Mouse (Mus musculus): ENCODE data around the gene Efcab7.

GRCm38 (mm10) chr4:99828337-99828736, 661 bp upstream of the Efcab7 start:
- no peak for TF ChIP-seq POLR2A (IDR thresholded peaks at IDR 0.05; ENCODE audit: borderline replicate concordance, extremely low read depth, insufficient read depth, insufficient read length, poor library complexity, severe bottlenecking)
- no peak for TF ChIP-seq CTCF (IDR thresholded peaks at IDR 0.05; ENCODE audit: borderline replicate concordance, extremely low read depth, insufficient read depth, insufficient read length)
